Comparison of ENCODE assay signal across 24 mouse cellular contexts in genomic region chr4:46347580-46348515, GRCm38 (mm10). TPM values are rescaled to one million over a fixed set of nuclear protein-coding genes. Genes with fewer than 3 reads are reported as not detected.
DNase-seq lines count a peak whose midpoint lies in the region; ATAC-seq and TF ChIP-seq lines count a peak whose summit lies in the region.
"Had no signal": no experiment of that assay in that cellular context is flagged by ENCODE, and none has a peak within 500 bp of the region (broad histone marks: within the 10 kb centered on the region; RNA-seq: fewer than 3 reads in every experiment).

No protein-coding gene starts in this region.

- no peak overlapping the region for H3K4me3 ChIP-seq in intestine, embryonic 14.5 days (ENCODE audit: low read depth, low read length)
- no peak overlapping the region for H3K4me3 ChIP-seq in intestine, postnatal 0 days (ENCODE audit: low read depth, low read length)
- H3K4me3 ChIP-seq in neural tube, embryonic 11.5 days (ENCODE audit: low read depth, low read length), result no peak overlapping the region
- H3K4me3 ChIP-seq: heart, embryonic 15.5 days; intestine, embryonic 15.5 days; liver, embryonic 12.5 days had no signal

- no peak for TF ChIP-seq CTCF in intestine, postnatal 0 days (IDR thresholded peaks at IDR 0.05; ENCODE audit: low read depth)
- no peak for TF ChIP-seq CTCF in brain, embryonic 14.5 days (IDR thresholded peaks at IDR 0.05; ENCODE audit: borderline replicate concordance, extremely low read depth, insufficient read depth, insufficient read length)

- no peaks in the 10 kb centered on the region for H3K9me3 ChIP-seq in intestine, embryonic 14.5 days (ENCODE audit: control insufficient read depth, low read length)
- H3K9me3 ChIP-seq in intestine, postnatal 0 days (ENCODE audit: control insufficient read depth), result no peaks in the 10 kb centered on the region
- H3K9me3 ChIP-seq in neural tube, embryonic 11.5 days (ENCODE audit: control insufficient read depth, low read length), result no peaks in the 10 kb centered on the region
- H3K9me3 ChIP-seq: heart, embryonic 15.5 days; intestine, embryonic 15.5 days; liver, embryonic 12.5 days had no signal

- no peaks in the 10 kb centered on the region for H3K36me3 ChIP-seq in intestine, embryonic 14.5 days (ENCODE audit: control insufficient read depth, insufficient read depth, low read length)
- no peaks in the 10 kb centered on the region for H3K36me3 ChIP-seq in intestine, postnatal 0 days (ENCODE audit: control insufficient read depth, insufficient read depth)
- H3K36me3 ChIP-seq in neural tube, embryonic 11.5 days (ENCODE audit: control insufficient read depth, insufficient read depth, low read length), result no peaks in the 10 kb centered on the region
- H3K36me3 ChIP-seq: G1E; heart, embryonic 15.5 days; intestine, embryonic 15.5 days; liver, embryonic 12.5 days had no signal

- no peak overlapping the region for H3K9ac ChIP-seq in intestine, embryonic 14.5 days (ENCODE audit: low read length)
- no peak overlapping the region for H3K9ac ChIP-seq in intestine, postnatal 0 days (ENCODE audit: low read depth, low read length)
- no peak overlapping the region for H3K9ac ChIP-seq in neural tube, embryonic 11.5 days (ENCODE audit: low read length)
- H3K9ac ChIP-seq: heart, embryonic 15.5 days; intestine, embryonic 15.5 days; liver, embryonic 12.5 days; lung, embryonic 14.5 days had no signal

- peak; percentile 71 for DNase-seq in intestine, embryonic 14.5 days (ENCODE audit: low spot score)
- peak; percentile 46 for DNase-seq in brain, embryonic 14.5 days (ENCODE audit: low read depth)
- peak; percentile 39 for DNase-seq in embryo, embryonic 11 days
- peak; percentile 40 for DNase-seq in neural tube, embryonic 11.5 days (ENCODE audit: low spot score)
- DNase-seq in kidney, postnatal 14 days, result no peak
- no peak for DNase-seq in layer of hippocampus, postnatal 10 days (ENCODE audit: low spot score in 2 of 2)
- DNase-seq: cerebellum, postnatal 14 days; gastrocnemius, postnatal 10 days; heart, adult 18-20 months; left cerebral cortex, postnatal 4 days; lung, embryonic 14.5 days had no signal

- WGBS in intestine, embryonic 14.5 days, result 3% methylated on average over 41 of the region's 41 CpGs
- WGBS in intestine, postnatal 0 days, result 4% methylated on average over 41 of the region's 41 CpGs
- 1% methylated on average over 41 of the region's 41 CpGs for WGBS in neural tube, embryonic 11.5 days

- H3K4me2 ChIP-seq in intestine, embryonic 14.5 days (ENCODE audit: low read length), result no peak overlapping the region
- H3K4me2 ChIP-seq in intestine, postnatal 0 days (replicated peaks; ENCODE audit: low read depth), result no peak overlapping the region
- H3K4me2 ChIP-seq in neural tube, embryonic 11.5 days (ENCODE audit: low read depth), result no peak overlapping the region
- H3K4me2 ChIP-seq: heart, embryonic 15.5 days; intestine, embryonic 15.5 days; liver, embryonic 12.5 days; lung, embryonic 14.5 days had no signal

- no peak for ATAC-seq in intestine, embryonic 14.5 days (replicated peaks; ENCODE audit: low FRiP score, low TSS enrichment, low read depth)
- no peak for ATAC-seq in intestine, postnatal 0 days
- no peak for ATAC-seq in neural tube, embryonic 11.5 days (ENCODE audit: insufficient read depth, low FRiP score, low TSS enrichment)
- ATAC-seq: intestine, embryonic 15.5 days; liver, embryonic 12.5 days had no signal

- H3K27ac ChIP-seq in intestine, embryonic 14.5 days (ENCODE audit: low read depth), result no peak overlapping the region
- no peak overlapping the region for H3K27ac ChIP-seq in intestine, postnatal 0 days (ENCODE audit: low read depth, low read length)
- no peak overlapping the region for H3K27ac ChIP-seq in neural tube, embryonic 11.5 days (ENCODE audit: low read depth, low read length)
- H3K27ac ChIP-seq: heart, embryonic 15.5 days; intestine, embryonic 15.5 days; liver, embryonic 12.5 days; macrophage had no signal

- no peak for TF ChIP-seq POLR2A in brain, embryonic 14.5 days (IDR thresholded peaks at IDR 0.05; ENCODE audit: borderline replicate concordance, extremely low read depth, insufficient read depth, insufficient read length, poor library complexity, severe bottlenecking)

- H3K4me1 ChIP-seq in intestine, embryonic 14.5 days (replicated peaks; ENCODE audit: control insufficient read depth, insufficient read depth, low read length), result no peaks in the 10 kb centered on the region
- H3K4me1 ChIP-seq in intestine, postnatal 0 days (replicated peaks; ENCODE audit: control insufficient read depth, insufficient read depth, low read length), result no peaks in the 10 kb centered on the region
- no peaks in the 10 kb centered on the region for H3K4me1 ChIP-seq in neural tube, embryonic 11.5 days (ENCODE audit: control insufficient read depth, insufficient read depth, low read length)

- peaks cover 95% of the 10 kb centered on the region for H3K27me3 ChIP-seq in intestine, embryonic 14.5 days (replicated peaks; ENCODE audit: control insufficient read depth, insufficient read depth, low read length)
- peaks cover 93% of the 10 kb centered on the region for H3K27me3 ChIP-seq in intestine, postnatal 0 days (replicated peaks; ENCODE audit: control insufficient read depth, insufficient read depth, low read length)
- H3K27me3 ChIP-seq in neural tube, embryonic 11.5 days (ENCODE audit: control insufficient read depth, insufficient read depth, low read length), result peaks cover 86% of the 10 kb centered on the region

RNA-seq across cellular contexts. Expression of gene Foxe1, which starts 4.4 kb away (rescaled TPM):
- polyA plus RNA-seq in intestine, embryonic 14.5 days (2014; fragmentation: Nextera tagmentation; extraction: Ambion mirVana), result not detected in 2 replicates
- not detected in 2 replicates for polyA plus RNA-seq in intestine, postnatal 0 days (2015; fragmentation: Nextera tagmentation; extraction: Ambion mirVana)
- 0.03 TPM in 1 of 2 replicates, not detected in the other for polyA plus RNA-seq in brain, embryonic 14.5 days (2012; rRNA removed)
- not detected in 2 replicates for polyA plus RNA-seq in neural tube, embryonic 11.5 days (2014; fragmentation: Nextera tagmentation; extraction: Ambion mirVana)
- not detected for total RNA-seq in layer of hippocampus, postnatal 10 days (2021)
- total RNA-seq: adrenal gland, adult 18-20 months; G1E; gastrocnemius, postnatal 10 days; heart, adult 18-20 months; hematopoietic stem cell, adult 5-6 weeks; layer of hippocampus, adult 18-20 months; left cerebral cortex, adult 18-20 months; left cerebral cortex, postnatal 4 days; monocyte, adult 5-6 weeks; neutrophil, adult 5-6 weeks had no signal
- polyA plus RNA-seq: G1E; heart, embryonic 15.5 days; intestine, embryonic 15.5 days; kidney, embryonic 16.5 days; lung, embryonic 14.5 days; macrophage had no signal

RNA-seq across cellular contexts. Expression of gene Trmo, which starts 41.4 kb away (rescaled TPM):
- 11.3 and 13.1 TPM in 2 replicates for polyA plus RNA-seq in intestine, embryonic 14.5 days (2014; fragmentation: Nextera tagmentation; extraction: Ambion mirVana)
- polyA plus RNA-seq in intestine, postnatal 0 days (2015; fragmentation: Nextera tagmentation; extraction: Ambion mirVana), result 5.9 and 7.0 TPM in 2 replicates
- polyA plus RNA-seq in brain, embryonic 14.5 days (2012; rRNA removed), result 8.1 and 9.8 TPM in 2 replicates
- polyA plus RNA-seq in neural tube, embryonic 11.5 days (2014; fragmentation: Nextera tagmentation; extraction: Ambion mirVana), result 10.5 TPM in 2 replicates
- 1 to 10 TPM; 4.9 to 5.5 TPM for total RNA-seq in layer of hippocampus, postnatal 10 days (2021)

Comparison
In these comparisons a context has a peak if more than half of its experiments do, and no peak if none do; other contexts are left out.
1. DNase-seq: peak in intestine, embryonic 14.5 days (single experiment), brain, embryonic 14.5 days (single experiment), embryo, embryonic 11 days (single experiment) and neural tube, embryonic 11.5 days (single experiment); none in kidney, postnatal 14 days (single experiment) and layer of hippocampus, postnatal 10 days (0 of 2).